Comparison of ENCODE assay signal across 8 mouse cellular contexts in genomic region chr13:111410831-111411230, GRCm38 (mm10).
A peak's percentile ranks its signal among the peaks of the same experiment; 100 is the strongest.
DNase-seq lines count a peak whose midpoint lies in the region; ATAC-seq and TF ChIP-seq lines count a peak whose summit lies in the region.

No protein-coding gene starts in this region.

- no peaks in the 10 kb centered on the region for H3K9me3 ChIP-seq in embryonic facial prominence, embryonic 10.5 days

- in situ Hi-C loops in Patski (cut with MboI; ENCODE audit: low pct_unique_long_range_greater_than_20kb), result loop anchor here (5.0 to 25.0 kb wide), 5 partner anchors 174 to 1019 kb away; no protein-coding TSS in a partner anchor

- peak; percentile 26 to 67 for DNase-seq in heart, adult 18-20 months
- DNase-seq in heart, adult 8-10 months (ENCODE audit: low spot score), result no peak
- peak; percentile 68 for DNase-seq in 3T3-L1 (ENCODE audit: low read depth, low spot score)
- DNase-seq in Patski (ENCODE audit: low read depth, low spot score), result no peak
- peak; percentile 32 for DNase-seq in embryonic facial prominence, embryonic 10.5 days (ENCODE audit: low spot score)
- peak; percentile 33 to 44 for DNase-seq in kidney, postnatal 36 days
- DNase-seq in retina, adult 2 months (ENCODE audit: low read depth, low spot score), result peak; percentile 8
- no peak for DNase-seq in urinary bladder, postnatal 36 days (ENCODE audit: low spot score in 2 of 2)

- TF ChIP-seq CTCF in Patski (IDR thresholded peaks at IDR 0.05), result peak; percentile 71

- no peaks in the 10 kb centered on the region for H3K36me3 ChIP-seq in embryonic facial prominence, embryonic 10.5 days (replicated peaks)

- 7% methylated on average over 7 of the region's 7 CpGs for WGBS in embryonic facial prominence, embryonic 10.5 days

- POLR2A ChIA-PET in Patski (lab: Charles Lee), result interaction anchor here (2.0 kb wide), 1 partner anchor 1016 kb away, joined by 6 read pairs; the partner anchor contains the start of gene Plk2

- H3K4me3 ChIP-seq in embryonic facial prominence, embryonic 10.5 days, result no peak overlapping the region

- H3K4me1 ChIP-seq in embryonic facial prominence, embryonic 10.5 days, result no peaks in the 10 kb centered on the region

- no peaks in the 10 kb centered on the region for H3K27me3 ChIP-seq in Patski
- H3K27me3 ChIP-seq in embryonic facial prominence, embryonic 10.5 days (replicated peaks; ENCODE audit: low read depth, poor library complexity, severe bottlenecking), result no peaks in the 10 kb centered on the region

- H3K27ac ChIP-seq in embryonic facial prominence, embryonic 10.5 days (replicated peaks), result no peak overlapping the region

- CTCF ChIA-PET in Patski (lab: Charles Lee), result interaction anchor here (0.6 to 6.6 kb wide), 15 partner anchors 11 to 1030 kb away, joined by 3 to 58 read pairs (median 3); partner anchors contain the start of gene Plk2

- ATAC-seq in Patski, result no peak

Comparison
In these comparisons a context has a peak if more than half of its experiments do, and no peak if none do; other contexts are left out.
1. DNase-seq: peak in heart, adult 18-20 months (2 of 2), 3T3-L1 (single experiment), embryonic facial prominence, embryonic 10.5 days (single experiment), kidney, postnatal 36 days (2 of 2) and retina, adult 2 months (single experiment); none in heart, adult 8-10 months (single experiment), Patski (single experiment) and urinary bladder, postnatal 36 days (0 of 2).